Mouse (Mus musculus): Measurements from ENCODE around the gene Gpr155. TPM values are rescaled to one million over a fixed set of nuclear protein-coding genes. Genes with fewer than 3 reads are reported as not detected.
A peak's percentile ranks its signal among the peaks of the same experiment; 100 is the strongest.

Gene Gpr155
- polyA plus RNA-seq, 1 experiment: 6.2 TPM

DNA sequence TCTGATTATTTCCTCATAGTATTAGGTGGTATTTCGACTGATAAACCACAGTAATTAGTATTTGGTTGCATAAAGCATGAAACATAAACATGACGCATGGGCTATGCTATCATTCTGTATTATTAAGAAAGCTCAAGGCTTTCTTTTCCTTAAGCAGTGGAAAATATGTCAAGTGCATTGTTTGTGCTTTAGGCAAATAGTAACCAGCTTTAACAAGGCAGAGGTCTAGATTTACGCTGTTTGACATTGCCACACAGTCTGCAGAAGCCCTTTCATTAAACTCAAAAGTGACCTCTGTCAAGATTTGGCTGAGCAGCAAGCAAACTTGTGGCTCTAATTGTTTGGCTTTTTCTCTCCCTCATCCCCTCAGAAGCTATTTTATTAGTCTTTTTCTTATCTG lies 50.4 kb downstream of the Gpr155 start:
- H3K27me3 ChIP-seq (replicated peaks; ENCODE audit: control insufficient read depth, insufficient read depth, low read length): no peaks in the 10 kb centered on the region; the same call in 1 of the 2 replicates
- no peak overlapping the region for H3K27ac ChIP-seq (ENCODE audit: insufficient read depth, low read depth, low read length)
- WGBS: 81% methylated on average over 3 of the region's 3 CpGs
- no peak for DNase-seq
- H3K4me1 ChIP-seq (ENCODE audit: control insufficient read depth, insufficient read depth, low read length): no peaks in the 10 kb centered on the region
- no peaks in the 10 kb centered on the region; the same call in 1 of the 2 replicates for H3K36me3 ChIP-seq (ENCODE audit: control insufficient read depth, insufficient read depth, low read length)
- no peak overlapping the region for H3K4me3 ChIP-seq (ENCODE audit: insufficient read depth, low read depth, low read length)
- no peak for TF ChIP-seq CTCF (conservative IDR thresholded peaks at IDR 0.05; ENCODE audit: insufficient read depth, insufficient read length, low read depth, low read length)
- no peak for TF ChIP-seq POLR2A (IDR thresholded peaks at IDR 0.05; ENCODE audit: low read depth, low read length)

DNA sequence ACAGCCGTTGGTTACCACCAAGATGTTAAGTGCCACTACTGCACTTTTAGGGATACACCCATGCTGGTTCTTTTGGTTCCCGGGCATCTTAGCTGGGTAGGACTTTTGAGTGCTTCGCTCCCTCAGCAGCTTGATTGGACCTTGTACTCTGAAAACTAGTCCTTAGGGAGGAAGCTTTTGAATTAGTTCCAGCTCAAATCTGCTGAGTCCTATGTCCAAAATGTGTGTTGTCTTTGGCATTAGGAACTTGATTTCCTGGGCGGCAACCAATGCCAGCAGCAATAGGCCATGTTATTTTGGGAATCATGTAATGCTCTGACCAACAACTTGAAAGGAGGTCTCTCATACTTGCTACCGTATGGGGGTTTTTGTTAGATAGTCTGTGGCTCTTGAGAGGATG lies 60.5 kb downstream of the Gpr155 start:
- DNase-seq: peak; percentile 89
- 56% methylated on average over 5 of the region's 5 CpGs for WGBS
- Histone ChIP-seq H3K4me3 (ENCODE audit: insufficient read depth, low read depth, low read length) (no peak overlapping the region), H3K4me1 (ENCODE audit: control insufficient read depth, insufficient read depth, low read length) (peaks cover 4% of the 10 kb centered on the region; the same call in 1 of the 2 replicates), H3K27me3 (replicated peaks; ENCODE audit: control insufficient read depth, insufficient read depth, low read length) (no peaks in the 10 kb centered on the region), H3K36me3 (ENCODE audit: control insufficient read depth, insufficient read depth, low read length) (no peaks in the 10 kb centered on the region), H3K27ac (ENCODE audit: insufficient read depth, low read depth, low read length) (peak overlapping the region; percentile 18; the same call in 1 of the 2 replicates)
- TF ChIP-seq POLR2A (IDR thresholded peaks at IDR 0.05; ENCODE audit: low read depth, low read length) (no peak), CTCF (conservative IDR thresholded peaks at IDR 0.05; ENCODE audit: insufficient read depth, insufficient read length, low read depth, low read length) (no peak)

DNA sequence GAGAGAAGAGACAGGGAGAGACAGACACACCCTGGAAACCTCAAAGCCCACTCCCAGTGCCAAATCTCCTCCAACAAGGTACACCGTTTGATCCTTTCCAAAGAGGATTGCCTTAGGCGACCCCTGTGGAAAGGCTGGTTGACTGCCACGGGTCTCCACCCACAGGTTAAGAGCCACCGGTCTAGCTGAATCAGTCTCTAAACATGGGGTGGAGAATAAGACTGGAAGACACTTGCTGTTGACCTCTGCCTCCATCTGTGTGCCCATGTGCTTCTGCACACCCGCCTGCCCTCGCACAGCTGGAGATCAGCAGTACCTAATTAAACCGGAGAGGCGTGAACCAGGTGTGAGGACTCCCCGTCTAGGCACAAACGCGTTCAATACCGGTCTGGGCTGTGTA lies 63.4 kb downstream of the Gpr155 start:
- TF ChIP-seq CTCF (conservative IDR thresholded peaks at IDR 0.05; ENCODE audit: insufficient read depth, insufficient read length, low read depth, low read length) (no peak), POLR2A (IDR thresholded peaks at IDR 0.05; ENCODE audit: low read depth, low read length) (no peak)
- no peak for DNase-seq
- Histone ChIP-seq H3K27me3 (replicated peaks; ENCODE audit: control insufficient read depth, insufficient read depth, low read length) (no peaks in the 10 kb centered on the region), H3K4me1 (ENCODE audit: control insufficient read depth, insufficient read depth, low read length) (peaks cover 4% of the 10 kb centered on the region; the same call in 1 of the 2 replicates), H3K4me3 (ENCODE audit: insufficient read depth, low read depth, low read length) (no peak overlapping the region), H3K27ac (ENCODE audit: insufficient read depth, low read depth, low read length) (no peak overlapping the region), H3K36me3 (ENCODE audit: control insufficient read depth, insufficient read depth, low read length) (peaks cover 5% of the 10 kb centered on the region; the same call in 1 of the 2 replicates)
- WGBS: 67% methylated on average over 12 of the region's 12 CpGs

DNA sequence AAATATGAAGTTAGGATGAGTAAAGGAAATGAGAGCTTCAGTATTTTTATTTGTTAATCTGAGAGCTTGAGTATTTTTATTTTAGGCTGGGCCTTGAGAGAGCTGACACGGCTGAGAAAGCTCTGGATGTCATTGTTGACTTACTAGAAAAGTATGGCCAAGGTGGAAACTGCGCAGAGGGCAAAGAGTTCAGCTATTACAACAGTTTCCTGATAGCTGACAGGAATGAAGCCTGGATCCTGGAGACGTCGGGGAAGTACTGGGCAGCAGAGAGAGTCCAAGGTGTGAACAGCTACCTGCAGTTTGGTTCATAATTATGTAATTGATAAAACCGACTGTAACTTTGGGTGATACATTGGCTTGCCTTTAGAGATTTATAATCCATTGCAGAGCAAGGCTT lies 67.2 kb downstream of the Gpr155 start:
- Histone ChIP-seq H3K27ac (ENCODE audit: insufficient read depth, low read depth, low read length) (no peak overlapping the region), H3K36me3 (ENCODE audit: control insufficient read depth, insufficient read depth, low read length) (peaks cover 5% of the 10 kb centered on the region; the same call in 1 of the 2 replicates), H3K27me3 (replicated peaks; ENCODE audit: control insufficient read depth, insufficient read depth, low read length) (no peaks in the 10 kb centered on the region), H3K4me3 (ENCODE audit: insufficient read depth, low read depth, low read length) (no peak overlapping the region), H3K4me1 (ENCODE audit: control insufficient read depth, insufficient read depth, low read length) (no peaks in the 10 kb centered on the region)
- no peak for TF ChIP-seq CTCF (conservative IDR thresholded peaks at IDR 0.05; ENCODE audit: insufficient read depth, insufficient read length, low read depth, low read length)
- DNase-seq: no peak
- WGBS: 73% methylated on average over 5 of the region's 5 CpGs

DNA sequence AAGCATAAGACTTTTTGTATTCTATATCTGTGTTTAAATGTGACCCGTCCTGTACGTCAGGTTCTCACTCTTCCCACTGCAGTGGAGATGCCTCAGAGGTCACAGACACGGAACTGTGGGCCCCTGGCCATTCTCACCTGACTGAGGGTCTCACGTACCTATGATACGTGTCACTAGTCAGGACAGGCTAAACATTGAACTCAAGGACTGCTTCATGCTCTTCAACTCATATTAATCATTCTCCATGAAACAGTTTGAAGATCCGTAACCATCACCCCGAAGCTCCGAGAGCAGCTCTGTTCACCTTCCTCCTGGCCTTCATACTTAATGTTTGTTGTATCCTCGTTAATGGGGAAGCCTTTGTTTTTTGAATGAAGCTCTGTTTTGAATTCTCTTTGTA lies 68.9 kb downstream of the Gpr155 start:
- no peak overlapping the region for H3K27ac ChIP-seq (ENCODE audit: insufficient read depth, low read depth, low read length)
- H3K4me3 ChIP-seq (ENCODE audit: insufficient read depth, low read depth, low read length): no peak overlapping the region
- H3K36me3 ChIP-seq (ENCODE audit: control insufficient read depth, insufficient read depth, low read length): peaks cover 5% of the 10 kb centered on the region; the same call in 1 of the 2 replicates
- peaks cover 3% of the 10 kb centered on the region; the same call in 1 of the 2 replicates for H3K4me1 ChIP-seq (ENCODE audit: control insufficient read depth, insufficient read depth, low read length)
- DNase-seq: peak; percentile 51
- TF ChIP-seq CTCF (conservative IDR thresholded peaks at IDR 0.05; ENCODE audit: insufficient read depth, insufficient read length, low read depth, low read length) (no peak), POLR2A (IDR thresholded peaks at IDR 0.05; ENCODE audit: low read depth, low read length) (no peak)
- WGBS: 62% methylated on average over 9 of the region's 9 CpGs
- no peaks in the 10 kb centered on the region for H3K27me3 ChIP-seq (replicated peaks; ENCODE audit: control insufficient read depth, insufficient read depth, low read length)

DNA sequence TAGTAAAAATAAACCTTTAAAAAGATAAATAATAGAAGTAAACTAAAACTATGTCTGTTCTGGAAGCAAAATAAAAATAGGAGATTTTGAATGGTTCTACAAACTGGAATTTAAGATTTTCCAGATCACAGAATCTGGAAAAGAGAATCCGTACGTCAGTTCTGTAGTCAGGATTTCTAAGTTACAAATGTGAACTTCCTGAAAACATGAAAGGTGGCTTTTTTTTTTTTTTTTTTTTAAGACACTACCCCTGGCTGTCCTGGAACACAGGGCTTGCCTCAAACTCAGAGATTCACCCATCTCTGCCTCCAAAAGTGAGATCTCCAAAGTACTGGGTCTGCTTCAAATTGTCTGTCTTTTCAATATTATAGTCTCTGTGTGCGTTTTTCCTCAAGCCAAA lies 72.1 kb downstream of the Gpr155 start:
- Histone ChIP-seq H3K27me3 (replicated peaks; ENCODE audit: control insufficient read depth, insufficient read depth, low read length) (no peaks in the 10 kb centered on the region), H3K4me3 (ENCODE audit: insufficient read depth, low read depth, low read length) (no peak overlapping the region), H3K36me3 (ENCODE audit: control insufficient read depth, insufficient read depth, low read length) (peaks cover 5% of the 10 kb centered on the region), H3K4me1 (ENCODE audit: control insufficient read depth, insufficient read depth, low read length) (peaks cover 6% of the 10 kb centered on the region; the same call in 1 of the 2 replicates), H3K27ac (ENCODE audit: insufficient read depth, low read depth, low read length) (no peak overlapping the region)
- TF ChIP-seq CTCF (conservative IDR thresholded peaks at IDR 0.05; ENCODE audit: insufficient read depth, insufficient read length, low read depth, low read length): no peak
- TF ChIP-seq POLR2A (IDR thresholded peaks at IDR 0.05; ENCODE audit: low read depth, low read length): no peak
- no peak for DNase-seq
- 87% methylated on average over 3 of the region's 3 CpGs for WGBS

DNA sequence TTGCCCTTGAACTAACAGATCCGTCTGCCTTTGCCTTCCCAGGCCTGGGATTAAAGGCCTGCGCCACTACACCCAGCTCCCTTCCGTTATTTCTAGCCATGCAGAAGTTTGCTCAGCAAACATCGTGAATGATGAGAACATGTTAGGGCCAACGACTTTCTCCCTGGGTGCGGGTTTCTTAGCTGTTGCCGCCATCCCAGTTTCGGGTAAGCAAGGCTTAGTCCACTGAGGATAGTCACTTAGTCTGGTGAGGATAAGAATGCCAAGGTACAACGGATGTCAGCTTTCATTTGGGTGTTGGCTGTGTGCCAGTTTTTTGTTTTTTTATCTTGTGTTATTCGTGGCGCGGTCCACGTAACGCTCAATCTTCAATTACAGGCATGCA lies 73.3 kb downstream of the Gpr155 start:
- 8% methylated on average over 14 of the region's 14 CpGs for WGBS
- Histone ChIP-seq H3K4me1 (ENCODE audit: control insufficient read depth, insufficient read depth, low read length) (peaks cover 6% of the 10 kb centered on the region; the same call in 1 of the 2 replicates), H3K4me3 (ENCODE audit: insufficient read depth, low read depth, low read length) (peak overlapping the region; percentile 90), H3K27me3 (replicated peaks; ENCODE audit: control insufficient read depth, insufficient read depth, low read length) (no peaks in the 10 kb centered on the region), H3K27ac (ENCODE audit: insufficient read depth, low read depth, low read length) (peak overlapping the region; percentile 82), H3K36me3 (ENCODE audit: control insufficient read depth, insufficient read depth, low read length) (peaks cover 2% of the 10 kb centered on the region)
- no peak for TF ChIP-seq POLR2A (IDR thresholded peaks at IDR 0.05; ENCODE audit: low read depth, low read length)
- no peak for TF ChIP-seq CTCF (conservative IDR thresholded peaks at IDR 0.05; ENCODE audit: insufficient read depth, insufficient read length, low read depth, low read length)
- peak; percentile 71 for DNase-seq

All from kidney, adult 2 months (tissue).